Comparison of ENCODE assay signal across 10 mouse cellular contexts in the genomic region with DNA sequence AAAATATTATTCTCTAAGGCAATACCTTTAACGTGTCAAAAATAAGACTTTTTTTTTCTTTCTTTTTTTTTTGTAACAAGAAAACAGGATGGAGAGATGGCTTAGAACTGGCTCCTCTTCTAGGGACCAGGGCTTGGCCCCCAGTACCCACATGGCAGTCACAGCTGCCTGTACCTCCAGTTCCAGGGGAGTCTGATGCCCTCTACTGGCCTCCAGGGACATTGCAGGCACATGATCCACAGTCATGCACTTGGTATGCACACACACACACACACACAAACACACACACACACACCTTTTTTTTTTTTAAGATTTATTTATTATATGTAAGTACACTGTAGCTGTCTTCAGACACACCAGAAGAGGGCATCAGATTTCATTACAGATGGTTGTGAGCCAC. TPM values are rescaled to one million over a fixed set of nuclear protein-coding genes. Genes with fewer than 3 reads are reported as not detected.
DNase-seq lines count a peak whose midpoint lies in the region; ATAC-seq and TF ChIP-seq lines count a peak whose summit lies in the region.
"Had no signal": no experiment of that assay in that cellular context is flagged by ENCODE, and none has a peak within 500 bp of the region (broad histone marks: within the 10 kb centered on the region; RNA-seq: fewer than 3 reads in every experiment).

No protein-coding gene starts in this region.

- H3K4me1 ChIP-seq in lung, adult 2 months (ENCODE audit: control insufficient read depth, insufficient read depth, low read length) = no peaks in the 10 kb centered on the region
- 0 out of 2 replicates have a peak, but pooled peaks cover 2% of the 10 kb centered on the region for H3K4me1 ChIP-seq in liver, postnatal 0 days (ENCODE audit: insufficient read depth)
- H3K4me1 ChIP-seq: embryonic facial prominence, embryonic 12.5 days; heart, embryonic 15.5 days had no signal

- WGBS in lung, adult 2 months = 91% methylated on average over 1 of the region's 1 CpGs
- WGBS in liver, postnatal 0 days (ENCODE audit: insufficient replicate concordance) = 81% methylated on average over 1 of the region's 1 CpGs

- ATAC-seq in CD4-positive, CD25-positive, alpha-beta regulatory T cell, adult 4 months = no peak
- no peak for ATAC-seq in liver, postnatal 0 days

- DNase-seq in CD4-positive, CD25-positive, alpha-beta regulatory T cell, adult 2 months (ENCODE audit: low read depth, low spot score) = peak; percentile 68
- DNase-seq in lung, adult 2 months = no peak
- no peak for DNase-seq in lung, postnatal 25 days (ENCODE audit: low spot score)
- DNase-seq in R1 (ENCODE audit: low read depth, low spot score) = peak; percentile 81
- DNase-seq in liver, postnatal 0 days = peak; percentile 41
- no peak for DNase-seq in adrenal gland, postnatal 36 days
- no peak for DNase-seq in gastrocnemius, adult 18-20 months (ENCODE audit: low spot score)

- H3K27me3 ChIP-seq in liver, postnatal 0 days (ENCODE audit: insufficient read depth, low read length) = no peaks in the 10 kb centered on the region
- H3K27me3 ChIP-seq: embryonic facial prominence, embryonic 12.5 days; heart, embryonic 15.5 days had no signal

- H3K4me3 ChIP-seq in lung, adult 2 months (replicated peaks; ENCODE audit: extremely low read depth, low read depth, low read length) = no peak overlapping the region
- H3K4me3 ChIP-seq in liver, postnatal 0 days (ENCODE audit: low read depth, low read length) = no peak overlapping the region
- H3K4me3 ChIP-seq: embryonic facial prominence, embryonic 12.5 days; heart, embryonic 15.5 days had no signal

- no peaks in the 10 kb centered on the region for H3K9me3 ChIP-seq in liver, postnatal 0 days (ENCODE audit: low read length)
- H3K9me3 ChIP-seq: embryonic facial prominence, embryonic 12.5 days; heart, embryonic 15.5 days had no signal

- TF ChIP-seq CTCF in lung, adult 2 months (IDR thresholded peaks at IDR 0.05; ENCODE audit: insufficient read depth, low read length) = peak; percentile 65
- peak; percentile 74 for TF ChIP-seq CTCF in liver, postnatal 0 days (IDR thresholded peaks at IDR 0.05; ENCODE audit: low read depth)

- H3K4me2 ChIP-seq in liver, postnatal 0 days (ENCODE audit: low read depth, low read length) = no peak overlapping the region
- H3K4me2 ChIP-seq: embryonic facial prominence, embryonic 12.5 days; heart, embryonic 15.5 days had no signal

- no peak overlapping the region for H3K9ac ChIP-seq in liver, postnatal 0 days (replicated peaks)
- H3K9ac ChIP-seq: embryonic facial prominence, embryonic 12.5 days; heart, embryonic 15.5 days had no signal

- peaks cover 24% of the 10 kb centered on the region for H3K36me3 ChIP-seq in liver, postnatal 0 days (replicated peaks; ENCODE audit: insufficient read depth, low read length)

- no peak overlapping the region for H3K27ac ChIP-seq in liver, postnatal 0 days (ENCODE audit: low read depth)
- H3K27ac ChIP-seq: embryonic facial prominence, embryonic 12.5 days; heart, embryonic 15.5 days had no signal

- no peak for TF ChIP-seq EP300 in liver, postnatal 0 days (IDR thresholded peaks at IDR 0.05; ENCODE audit: low read depth)

- no peak for TF ChIP-seq POLR2A in lung, adult 2 months (IDR thresholded peaks at IDR 0.05; ENCODE audit: borderline replicate concordance, extremely low read depth, low read depth, low read length)

RNA-seq across cellular contexts. Expression of gene Kif1bp, which starts 20.5 kb away (rescaled TPM):
- 1 to 10 TPM; 2.7 to 5.4 TPM for polyA plus RNA-seq in CD4-positive, CD25-positive, alpha-beta regulatory T cell, adult 4 months (2017; shearing (Covaris generic))
- 37.8 and 45.5 TPM in 2 replicates for polyA plus RNA-seq in lung, adult 2 months (2012; rRNA removed)
- 6.5 and 7.2 TPM in 2 replicates for polyA plus RNA-seq in liver, postnatal 0 days (2015; fragmentation: Nextera tagmentation; extraction: Ambion mirVana)
- 10 to 100 TPM; 54.4 to 56.1 TPM for total RNA-seq in adrenal gland, postnatal 36 days (2021)
- total RNA-seq in gastrocnemius, adult 18-20 months (2021) = 10 to 100 TPM; 29.0 to 30.4 TPM

RNA-seq across cellular contexts. Expression of gene Srgn, which starts 30.5 kb away (rescaled TPM):
- polyA plus RNA-seq in CD4-positive, CD25-positive, alpha-beta regulatory T cell, adult 4 months (2017; shearing (Covaris generic)) = 1,000 to 10,000 TPM; 1,323 to 1,460 TPM
- 48.6 and 82.7 TPM in 2 replicates for polyA plus RNA-seq in lung, adult 2 months (2012; rRNA removed)
- polyA plus RNA-seq in liver, postnatal 0 days (2015; fragmentation: Nextera tagmentation; extraction: Ambion mirVana) = 108 and 110 TPM in 2 replicates
- total RNA-seq in adrenal gland, postnatal 36 days (2021) = 10 to 100 TPM; 40.5 to 65.4 TPM
- 10 to 100 TPM; 10.5 to 15.0 TPM for total RNA-seq in gastrocnemius, adult 18-20 months (2021)

RNA-seq across cellular contexts. Expression of gene Ddx21, which starts 44.3 kb away (rescaled TPM):
- 10 to 100 TPM; 56.3 to 58.8 TPM for polyA plus RNA-seq in CD4-positive, CD25-positive, alpha-beta regulatory T cell, adult 4 months (2017; shearing (Covaris generic))
- polyA plus RNA-seq in lung, adult 2 months (2012; rRNA removed) = 7.2 and 13.4 TPM in 2 replicates
- 7.2 and 8.3 TPM in 2 replicates for polyA plus RNA-seq in liver, postnatal 0 days (2015; fragmentation: Nextera tagmentation; extraction: Ambion mirVana)
- total RNA-seq in adrenal gland, postnatal 36 days (2021) = 10 to 100 TPM; 70.3 to 85.0 TPM
- 10 to 100 TPM; 30.0 to 33.8 TPM for total RNA-seq in gastrocnemius, adult 18-20 months (2021)

Comparison
In these comparisons a context has a peak if more than half of its experiments do, and no peak if none do; other contexts are left out.
1. DNase-seq: peak in CD4-positive, CD25-positive, alpha-beta regulatory T cell, adult 2 months (single experiment), R1 (single experiment) and liver, postnatal 0 days (single experiment); none in lung, adult 2 months (single experiment), lung, postnatal 25 days (single experiment), adrenal gland, postnatal 36 days (0 of 2) and gastrocnemius, adult 18-20 months (single experiment).
2. RNA of gene Srgn, which starts 30.5 kb away (polyA plus RNA-seq): 1,323 to 1,460 TPM in CD4-positive, CD25-positive, alpha-beta regulatory T cell, adult 4 months; 108 to 110 TPM in liver, postnatal 0 days and 48.6 to 82.7 TPM in lung, adult 2 months; every median in the first group is over 10 times any median in the second.